Mouse (Mus musculus) ES-E14 (cell line): Measurements from ENCODE around the gene Gpc6.

ENCODE experiments used
- CHD2 ChIP-seq: IDR thresholded peaks from 2 replicates; pipeline ENCODE4 v1.6.1; 2014; ENCODE audit warnings: mild to moderate bottlenecking, low read depth, low read length, inconsistent platforms
- HCFC1 ChIP-seq: IDR thresholded peaks from 2 replicates; pipeline ENCODE4 v1.6.1; 2012; ENCODE audit warnings: low read length, inconsistent platforms, borderline replicate concordance; ENCODE audit not compliant: insufficient read depth
- MAFK ChIP-seq: IDR thresholded peaks from 2 replicates; pipeline ENCODE4 v1.6.1; 2014; ENCODE audit warnings: mild to moderate bottlenecking, low read depth, low read length, inconsistent platforms; ENCODE audit not compliant: insufficient read depth
- ZC3H11A ChIP-seq: IDR thresholded peaks from 2 replicates; pipeline ENCODE4 v1.6.1; 2012; ENCODE audit warnings: low read depth, mild to moderate bottlenecking, inconsistent platforms, low read length, borderline replicate concordance
- ZNF384 ChIP-seq: IDR thresholded peaks from 2 replicates; pipeline ENCODE4 v1.6.1; 2012; ENCODE audit warnings: low read depth, low read length, inconsistent platforms

GRCm38 (mm10) chr14:117421170-117421569 lies 496.1 kb downstream of the Gpc6 start:
- no peak for TF ChIP-seq HCFC1
- no peak for TF ChIP-seq MAFK
- TF ChIP-seq CHD2 = no peak
- TF ChIP-seq ZNF384 = no peak
- TF ChIP-seq ZC3H11A = no peak
